Mouse (Mus musculus) neural tube, embryonic 13.5 days (tissue): ENCODE results near the gene Immp1l. TPM values are rescaled to one million over a fixed set of nuclear protein-coding genes. Genes with fewer than 3 reads are reported as not detected.

Experiments used
- ATAC-seq: fragments of 200-750 bp; cut with Nextera tagmentation; 2 replicates; pipeline ENCODE4 v1.8.0; 2017; ENCODE audit warnings: low read depth, mild to moderate bottlenecking, moderate TSS enrichment, moderate library complexity
- H3K27ac ChIP-seq: fragments of 300-500 bp; sonication (generic); replicated peaks from 2 replicates; pipeline ENCODE4 v1.5.1; 2015; ENCODE audit warnings: moderate library complexity, mild to moderate bottlenecking, inconsistent platforms
- H3K27me3 ChIP-seq: fragments of 300-500 bp; sonication (generic); 2 replicates; pipeline ENCODE4 v1.6.1; 2015; ENCODE audit warnings: mild to moderate bottlenecking, inconsistent platforms
- H3K36me3 ChIP-seq: fragments of 300-500 bp; sonication (generic); 2 replicates; pipeline ENCODE4 v1.6.1; 2015; ENCODE audit warnings: mild to moderate bottlenecking, inconsistent platforms
- H3K4me1 ChIP-seq: fragments of 300-500 bp; sonication (generic); replicated peaks from 2 replicates; pipeline ENCODE4 v1.6.1; 2015; ENCODE audit warnings: inconsistent platforms
- H3K4me2 ChIP-seq: fragments of 300-500 bp; sonication (generic); 2 replicates; pipeline ENCODE4 v1.6.1; 2015; ENCODE audit warnings: inconsistent platforms, mild to moderate bottlenecking, moderate library complexity
- H3K4me3 ChIP-seq: fragments of 300-500 bp; sonication (generic); 2 replicates; pipeline ENCODE4 v1.5.1; 2015; ENCODE audit warnings: mild to moderate bottlenecking, inconsistent platforms
- H3K9ac ChIP-seq: fragments of 300-500 bp; sonication (generic); 2 replicates; pipeline ENCODE4 v1.6.1; 2015; ENCODE audit warnings: moderate library complexity, mild to moderate bottlenecking, inconsistent platforms
- H3K9me3 ChIP-seq: fragments of 300-500 bp; sonication (generic); 2 replicates; pipeline ENCODE4 v1.6.1; 2016; ENCODE audit warnings: inconsistent platforms
- WGBS: fragments of 180-500 bp; shearing (Covaris S2); methylation state at CpG from one replicate; pipeline ENCODE4 v1.1.7; 2015; 5-methylcytosine and 5-hydroxymethylcytosine counted together
- polyA plus RNA-seq: library from polyadenylated mRNA; unstranded; fragments of >200 nt; fragmentation: Nextera tagmentation; extraction: Ambion mirVana; gene quantifications from 2 replicates; pipeline ENCODE4 v1.2.1, GENCODE M21; 2015

Immp1l gene
- polyA plus RNA-seq = 114 and 119 TPM in 2 replicates

GRCm38 (mm10) chr2:105903896-105904756 is at the start of gene Immp1l, which contains the start of gene Elp4:
TSS of gene Immp1l (plus strand) at chr2:105904638.
TSS of gene Elp4 (minus strand) at chr2:105904564.
- no peaks in the 10 kb centered on the region for H3K27me3 ChIP-seq
- peak within 1 kb of the TSS; percentile 68 for H3K27ac ChIP-seq
- no peaks in the 10 kb centered on the region for H3K9me3 ChIP-seq
- H3K4me3 ChIP-seq = peak within 1 kb of the TSS; percentile 89
- no peaks in the 10 kb centered on the region for H3K36me3 ChIP-seq
- H3K9ac ChIP-seq = peak within 1 kb of the TSS; percentile 79
- WGBS = under 1% methylated on average over 39 of the region's 39 CpGs
- H3K4me2 ChIP-seq = peak within 1 kb of the TSS; percentile 86
- peaks cover 14% of the 10 kb centered on the region for H3K4me1 ChIP-seq
- ATAC-seq = peak; percentile 100

- no peaks in the 10 kb centered on the region for H3K9me3 ChIP-seq
- no peak overlapping the region for H3K27ac ChIP-seq
- no peak overlapping the region for H3K9ac ChIP-seq
- H3K4me3 ChIP-seq = no peak overlapping the region
- no peaks in the 10 kb centered on the region for H3K36me3 ChIP-seq
- WGBS = 55% methylated on average over 2 of the region's 2 CpGs
- no peaks in the 10 kb centered on the region for H3K27me3 ChIP-seq
- no peak overlapping the region for H3K4me2 ChIP-seq
- no peak for ATAC-seq
- no peaks in the 10 kb centered on the region for H3K4me1 ChIP-seq
Measured at GRCm38 (mm10) chr2:105854740-105855139, 49.7 kb upstream of the Immp1l start.

GRCm38 (mm10) chr2:105873403-105873802 is 31.0 kb upstream of the Immp1l start:
- H3K4me3 ChIP-seq = no peak overlapping the region
- peaks cover 6% of the 10 kb centered on the region; the same call in 1 of the 2 replicates for H3K36me3 ChIP-seq
- 0 out of 2 replicates have a peak, but pooled peaks cover 5% of the 10 kb centered on the region for H3K9me3 ChIP-seq
- no peak overlapping the region for H3K27ac ChIP-seq
- WGBS = 79% methylated on average over 1 of the region's 1 CpGs
- no peaks in the 10 kb centered on the region for H3K27me3 ChIP-seq
- no peak for ATAC-seq
- no peak overlapping the region for H3K4me2 ChIP-seq
- no peaks in the 10 kb centered on the region for H3K4me1 ChIP-seq
- no peak overlapping the region for H3K9ac ChIP-seq

- H3K27me3 ChIP-seq = no peaks in the 10 kb centered on the region
- no peak overlapping the region for H3K9ac ChIP-seq
- no peak for ATAC-seq
- peaks cover 46% of the 10 kb centered on the region for H3K36me3 ChIP-seq
- H3K4me2 ChIP-seq = no peak overlapping the region
- H3K4me3 ChIP-seq = no peak overlapping the region
- no peaks in the 10 kb centered on the region for H3K4me1 ChIP-seq
- no peak overlapping the region for H3K27ac ChIP-seq
- H3K9me3 ChIP-seq = peaks cover 11% of the 10 kb centered on the region; the same call in 1 of the 2 replicates
Measured at GRCm38 (mm10) chr2:105890816-105891215, 13.6 kb upstream of the Immp1l start.

- Histone ChIP-seq H3K9ac (peak overlapping the region; percentile 70), H3K4me2 (peak overlapping the region; percentile 76), H3K4me3 (peak overlapping the region; percentile 89), H3K27ac (no peak overlapping the region), H3K9me3 (no peaks in the 10 kb centered on the region), H3K27me3 (no peaks in the 10 kb centered on the region), H3K36me3 (no peaks in the 10 kb centered on the region), H3K4me1 (peaks cover 14% of the 10 kb centered on the region)
- peak; percentile 64 for ATAC-seq
- WGBS = 0% methylated on average over 12 of the region's 12 CpGs
Measured at GRCm38 (mm10) chr2:105904757-105905146, 314 bp downstream of the Immp1l start.

- 76% methylated on average over 5 of the region's 5 CpGs for WGBS
- H3K9me3 ChIP-seq = no peaks in the 10 kb centered on the region
- no peaks in the 10 kb centered on the region for H3K27me3 ChIP-seq
- no peak overlapping the region for H3K4me2 ChIP-seq
- H3K4me3 ChIP-seq = no peak overlapping the region
- no peak for ATAC-seq
- H3K9ac ChIP-seq = no peak overlapping the region
- H3K36me3 ChIP-seq = peaks cover 10% of the 10 kb centered on the region
- peaks cover 14% of the 10 kb centered on the region for H3K4me1 ChIP-seq
- no peak overlapping the region for H3K27ac ChIP-seq
Measured at GRCm38 (mm10) chr2:105908351-105908750, 3.9 kb downstream of the Immp1l start.

GRCm38 (mm10) chr2:105910611-105911010 is 6.2 kb downstream of the Immp1l start:
- H3K4me3 ChIP-seq = no peak overlapping the region
- no peak for ATAC-seq
- no peak overlapping the region for H3K9ac ChIP-seq
- 87% methylated on average over 3 of the region's 3 CpGs for WGBS
- no peaks in the 10 kb centered on the region for H3K27me3 ChIP-seq
- H3K4me2 ChIP-seq = no peak overlapping the region
- H3K36me3 ChIP-seq = peaks cover 10% of the 10 kb centered on the region
- H3K27ac ChIP-seq = no peak overlapping the region
- H3K4me1 ChIP-seq = peaks cover 2% of the 10 kb centered on the region
- no peaks in the 10 kb centered on the region for H3K9me3 ChIP-seq

- Histone ChIP-seq H3K4me1 (no peaks in the 10 kb centered on the region; the same call in 1 of the 2 replicates), H3K9ac (no peak overlapping the region), H3K9me3 (no peaks in the 10 kb centered on the region), H3K36me3 (peaks cover 10% of the 10 kb centered on the region), H3K4me2 (no peak overlapping the region), H3K27me3 (no peaks in the 10 kb centered on the region), H3K27ac (no peak overlapping the region), H3K4me3 (no peak overlapping the region)
- no peak for ATAC-seq
- 60% methylated on average over 6 of the region's 6 CpGs for WGBS
Measured at GRCm38 (mm10) chr2:105913655-105914366, 9.4 kb downstream of the Immp1l start.

- ATAC-seq = no peak
- Histone ChIP-seq H3K9ac (no peak overlapping the region), H3K4me1 (no peaks in the 10 kb centered on the region; the same call in 1 of the 2 replicates), H3K36me3 (no peaks in the 10 kb centered on the region), H3K9me3 (no peaks in the 10 kb centered on the region), H3K4me3 (no peak overlapping the region), H3K27ac (no peak overlapping the region), H3K27me3 (no peaks in the 10 kb centered on the region), H3K4me2 (no peak overlapping the region)
- WGBS = 100% methylated on average over 1 of the region's 1 CpGs
Measured at GRCm38 (mm10) chr2:105916671-105917070, 12.2 kb downstream of the Immp1l start.

GRCm38 (mm10) chr2:105917623-105918346 is 13.3 kb downstream of the Immp1l start:
- peak; percentile 15; the same call in 1 of the 2 replicates for ATAC-seq
- Histone ChIP-seq H3K36me3 (no peaks in the 10 kb centered on the region), H3K9me3 (no peaks in the 10 kb centered on the region), H3K4me3 (no peak overlapping the region), H3K4me2 (no peak overlapping the region), H3K27ac (no peak overlapping the region), H3K4me1 (no peaks in the 10 kb centered on the region; the same call in 1 of the 2 replicates), H3K9ac (no peak overlapping the region), H3K27me3 (no peaks in the 10 kb centered on the region)
- 68% methylated on average over 5 of the region's 5 CpGs for WGBS

- no peak overlapping the region for H3K9ac ChIP-seq
- 93% methylated on average over 2 of the region's 2 CpGs for WGBS
- H3K4me2 ChIP-seq = no peak overlapping the region
- H3K27me3 ChIP-seq = no peaks in the 10 kb centered on the region
- H3K4me1 ChIP-seq = no peaks in the 10 kb centered on the region
- ATAC-seq = no peak
- no peaks in the 10 kb centered on the region for H3K9me3 ChIP-seq
- H3K27ac ChIP-seq = no peak overlapping the region
- no peak overlapping the region for H3K4me3 ChIP-seq
- no peaks in the 10 kb centered on the region for H3K36me3 ChIP-seq
Measured at GRCm38 (mm10) chr2:105950131-105950530, 45.7 kb downstream of the Immp1l start.
